Mouse (Mus musculus) megakaryocyte, embryonic 14.5 days (primary cell): ENCODE measurements around the gene Gm45521. TPM values are rescaled to one million over a fixed set of nuclear protein-coding genes. Genes with fewer than 3 reads are reported as not detected.
A peak's percentile ranks its signal among the peaks of the same experiment; 100 is the strongest.
"Not testable (repeated sequence)": the region's sequence is repeated elsewhere in the genome, so short reads cannot be mapped to it uniquely, and the experiment has no call there.

Source experiments
- H3K27me3 ChIP-seq: replicated peaks from 2 replicates; pipeline ENCODE3; 2012; ENCODE audit warnings: inconsistent platforms
- H3K36me3 ChIP-seq: replicated peaks from 2 replicates; pipeline ENCODE3; 2012; ENCODE audit warnings: low read length, inconsistent platforms, mixed read lengths
- H3K4me1 ChIP-seq: 2 replicates; pipeline ENCODE4 v1.6.1; 2012; ENCODE audit warnings: inconsistent platforms
- H3K4me3 ChIP-seq: replicated peaks from 2 replicates; pipeline ENCODE3; 2012; ENCODE audit warnings: moderate library complexity, mild to moderate bottlenecking, inconsistent platforms
- H3K9me3 ChIP-seq: 2 replicates; pipeline ENCODE4 v1.6.1; 2012; ENCODE audit warnings: inconsistent platforms
- FLI1 ChIP-seq: IDR thresholded peaks from 2 replicates; pipeline ENCODE4 v1.6.1; 2012; ENCODE audit warnings: low read length, inconsistent platforms, mixed read lengths
- GATA1 ChIP-seq: IDR thresholded peaks from 3 replicates; pipeline ENCODE4 v1.6.1; 2012; ENCODE audit warnings: mixed read lengths, low read length, inconsistent platforms, borderline replicate concordance
- polyA plus RNA-seq: library from polyadenylated mRNA; stranded (reverse); fragments of >175 nt; gene quantifications from 2 replicates; pipeline ENCODE4 v1.2.3, GENCODE M21; 2012; ENCODE audit warnings: low replicate concordance; ENCODE audit not compliant: insufficient read depth

Gm45521 gene
- polyA plus RNA-seq, 1 experiment: not detected

DNA sequence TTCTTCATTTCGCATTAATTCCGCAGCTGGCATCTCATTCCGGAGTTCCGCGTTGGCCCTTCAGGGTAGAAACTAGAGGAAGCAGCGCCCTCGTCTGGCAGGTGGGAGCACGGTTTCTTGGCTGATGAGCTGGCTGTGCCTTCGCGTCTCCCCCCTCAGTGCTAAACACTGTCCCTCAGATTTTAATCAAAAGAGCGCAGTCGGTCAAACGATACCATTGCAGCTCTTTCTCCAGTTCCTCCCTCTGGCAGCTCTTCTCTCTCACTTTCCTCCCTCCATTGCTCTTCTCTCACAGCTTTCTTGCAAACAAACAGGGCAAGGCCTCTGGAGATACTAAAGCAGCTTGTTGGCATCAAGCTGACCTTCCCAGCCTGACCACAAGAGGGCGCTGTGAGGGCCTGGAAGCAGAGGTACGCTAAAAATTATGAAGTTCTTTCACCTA, 40.2 kb downstream of the Gm45521 start:
- Histone ChIP-seq H3K27me3 (peaks cover 33% of the 10 kb centered on the region), H3K9me3 (no peaks in the 10 kb centered on the region), H3K36me3 (no peaks in the 10 kb centered on the region), H3K4me3 (peak overlapping the region; percentile 89), H3K4me1 (peaks cover 47% of the 10 kb centered on the region)
- TF ChIP-seq FLI1: no peak
- no peak for TF ChIP-seq GATA1

GRCm38 (mm10) chr14:7999030-7999429, 41.9 kb downstream of the Gm45521 start:
- Histone ChIP-seq H3K36me3 (no peaks in the 10 kb centered on the region), H3K4me3 (no peak overlapping the region), H3K27me3 (peaks cover 48% of the 10 kb centered on the region), H3K9me3 (no peaks in the 10 kb centered on the region), H3K4me1 (peaks cover 50% of the 10 kb centered on the region)
- no peak for TF ChIP-seq GATA1
- no peak for TF ChIP-seq FLI1

GRCm38 (mm10) chr14:7999435-7999834, 42.3 kb downstream of the Gm45521 start:
- no peak for TF ChIP-seq GATA1
- TF ChIP-seq FLI1: no peak
- no peak overlapping the region for H3K4me3 ChIP-seq
- H3K4me1 ChIP-seq: peaks cover 50% of the 10 kb centered on the region
- peaks cover 52% of the 10 kb centered on the region for H3K27me3 ChIP-seq
- no peaks in the 10 kb centered on the region for H3K36me3 ChIP-seq
- no peaks in the 10 kb centered on the region for H3K9me3 ChIP-seq

GRCm38 (mm10) chr14:8000247-8000646, 43.2 kb downstream of the Gm45521 start:
- no peak for TF ChIP-seq FLI1
- TF ChIP-seq GATA1: no peak
- Histone ChIP-seq H3K36me3 (no peaks in the 10 kb centered on the region), H3K4me1 (peaks cover 47% of the 10 kb centered on the region), H3K4me3 (no peak overlapping the region), H3K9me3 (no peaks in the 10 kb centered on the region), H3K27me3 (peaks cover 54% of the 10 kb centered on the region)

DNA sequence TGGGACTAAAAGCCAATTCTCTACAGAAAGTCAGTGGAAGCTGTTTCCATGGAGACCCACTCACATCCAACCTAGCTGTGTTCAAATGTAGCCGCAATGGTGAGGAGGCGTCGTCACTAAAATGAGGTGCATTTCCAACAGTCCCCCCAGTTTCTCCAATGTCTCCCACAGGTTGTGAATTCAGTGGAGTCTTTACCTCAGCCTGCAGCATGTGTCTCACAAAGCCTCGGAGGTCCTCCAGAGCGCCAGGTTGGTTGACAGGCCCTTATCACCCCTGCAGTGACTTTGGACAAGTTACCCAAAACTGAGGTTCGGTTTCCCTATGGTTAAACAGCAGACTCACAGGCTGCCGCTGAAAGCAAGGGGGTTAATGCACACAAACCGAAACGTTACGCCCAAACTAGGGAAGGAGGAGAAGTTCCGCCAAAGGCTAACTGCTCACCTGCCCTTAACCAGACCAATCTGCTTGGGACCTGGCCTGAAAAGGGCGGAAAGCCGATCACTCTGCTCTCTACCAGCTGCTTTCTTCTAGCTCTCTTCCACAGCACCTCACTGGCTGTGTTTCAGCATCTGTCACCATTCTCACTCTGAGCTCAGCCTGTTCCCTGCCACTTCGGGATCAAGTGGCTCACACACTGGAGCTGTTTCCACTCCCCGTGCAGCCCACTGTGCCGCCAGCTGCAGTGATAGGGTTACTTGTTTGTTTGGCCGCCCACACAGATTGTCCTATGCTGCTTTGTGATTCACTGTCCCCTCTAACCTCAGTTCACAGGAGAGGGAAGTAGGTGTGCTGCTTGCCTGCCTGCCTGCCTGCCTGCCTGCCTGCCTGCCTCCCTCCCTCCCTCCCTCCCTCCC, 44.0 kb downstream of the Gm45521 start:
- peaks cover 56% of the 10 kb centered on the region for H3K27me3 ChIP-seq
- H3K4me1 ChIP-seq: peaks cover 47% of the 10 kb centered on the region
- H3K9me3 ChIP-seq: no peaks in the 10 kb centered on the region

DNA sequence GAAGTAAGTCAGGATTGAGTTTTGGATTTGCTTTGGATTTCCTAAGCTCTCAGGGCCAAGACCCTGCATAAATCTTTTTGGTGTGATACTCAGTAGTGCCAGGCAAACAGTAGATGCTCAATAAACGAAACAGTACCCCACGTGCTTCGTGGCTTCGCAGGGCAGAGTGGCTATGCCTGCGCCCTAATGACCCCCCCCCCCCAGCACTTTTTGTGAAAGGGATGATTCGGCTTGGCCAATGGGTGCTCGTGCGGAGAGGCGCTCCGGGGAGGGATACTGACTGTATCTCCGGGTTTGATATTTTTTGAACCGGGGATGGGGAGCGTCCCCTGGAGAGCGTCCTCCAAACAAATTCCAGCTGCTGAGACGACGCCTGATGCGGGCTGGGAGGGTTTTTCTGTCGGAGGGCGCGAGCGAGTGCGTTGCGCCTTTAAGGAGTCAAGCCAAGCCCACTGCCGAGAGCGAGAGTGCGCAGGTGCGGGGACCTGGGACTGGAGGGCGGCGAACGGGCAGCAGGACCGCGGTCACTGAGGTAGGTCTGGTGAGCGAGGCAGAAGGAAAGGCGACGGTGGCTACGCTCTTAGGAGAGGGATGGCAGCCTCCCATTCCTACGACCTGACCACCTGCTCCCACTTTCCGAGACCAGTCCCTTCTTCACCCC, 45.5 kb downstream of the Gm45521 start, which contains the start of gene Abhd6:
Gene Abhd6, plus strand, starts transcription at position 471 of the 661 bp plus-strand sequence.
- Histone ChIP-seq H3K4me3 (peak within 1 kb of the TSS; percentile 94), H3K9me3 (no peaks in the 10 kb centered on the region), H3K36me3 (no peaks in the 10 kb centered on the region), H3K27me3 (peaks cover 56% of the 10 kb centered on the region), H3K4me1 (peaks cover 39% of the 10 kb centered on the region)
- TF ChIP-seq GATA1 (no peak), FLI1 (no peak)

More for the DNA sequence above, 44.0 kb downstream of the Gm45521 start:
- Histone ChIP-seq H3K36me3 (no peaks in the 10 kb centered on the region), H3K4me3 (peak overlapping the region; percentile 67)
- no peak for TF ChIP-seq FLI1
- no peak for TF ChIP-seq GATA1

DNA sequence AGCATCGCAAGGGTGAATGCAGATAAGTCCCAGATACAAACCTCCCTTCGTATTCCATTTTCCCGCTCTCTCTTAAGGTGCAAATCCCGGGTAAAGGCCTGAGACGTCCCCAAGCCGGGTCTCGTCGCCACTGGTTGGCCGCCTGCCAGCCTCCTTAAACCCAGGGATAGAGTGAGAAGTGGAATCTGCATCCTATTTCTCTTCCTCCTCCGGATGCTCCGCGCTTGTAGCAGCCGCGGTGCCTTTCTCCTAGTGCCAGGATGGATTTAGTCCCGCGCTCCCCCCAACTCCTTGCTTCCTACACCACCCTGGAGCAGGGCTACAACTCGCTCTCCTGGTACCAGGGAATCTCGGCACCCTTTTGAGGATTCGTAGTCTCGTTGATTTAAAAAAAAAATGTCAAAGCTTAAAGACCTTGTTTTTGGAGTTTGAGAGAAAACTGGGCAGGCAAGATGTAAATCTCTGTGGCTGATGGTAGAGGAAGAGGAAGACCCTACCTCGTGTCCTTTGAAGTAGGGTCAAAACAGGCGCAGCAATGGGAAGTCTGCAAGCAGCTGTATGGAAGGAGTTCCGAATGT, 46.1 kb downstream of the Gm45521 start:
- peak overlapping the region; percentile 94 for H3K4me3 ChIP-seq
- TF ChIP-seq FLI1: no peak
- TF ChIP-seq GATA1: no peak
- H3K27me3 ChIP-seq: peaks cover 56% of the 10 kb centered on the region
- no peaks in the 10 kb centered on the region for H3K9me3 ChIP-seq
- peaks cover 36% of the 10 kb centered on the region for H3K4me1 ChIP-seq
- H3K36me3 ChIP-seq: no peaks in the 10 kb centered on the region

DNA sequence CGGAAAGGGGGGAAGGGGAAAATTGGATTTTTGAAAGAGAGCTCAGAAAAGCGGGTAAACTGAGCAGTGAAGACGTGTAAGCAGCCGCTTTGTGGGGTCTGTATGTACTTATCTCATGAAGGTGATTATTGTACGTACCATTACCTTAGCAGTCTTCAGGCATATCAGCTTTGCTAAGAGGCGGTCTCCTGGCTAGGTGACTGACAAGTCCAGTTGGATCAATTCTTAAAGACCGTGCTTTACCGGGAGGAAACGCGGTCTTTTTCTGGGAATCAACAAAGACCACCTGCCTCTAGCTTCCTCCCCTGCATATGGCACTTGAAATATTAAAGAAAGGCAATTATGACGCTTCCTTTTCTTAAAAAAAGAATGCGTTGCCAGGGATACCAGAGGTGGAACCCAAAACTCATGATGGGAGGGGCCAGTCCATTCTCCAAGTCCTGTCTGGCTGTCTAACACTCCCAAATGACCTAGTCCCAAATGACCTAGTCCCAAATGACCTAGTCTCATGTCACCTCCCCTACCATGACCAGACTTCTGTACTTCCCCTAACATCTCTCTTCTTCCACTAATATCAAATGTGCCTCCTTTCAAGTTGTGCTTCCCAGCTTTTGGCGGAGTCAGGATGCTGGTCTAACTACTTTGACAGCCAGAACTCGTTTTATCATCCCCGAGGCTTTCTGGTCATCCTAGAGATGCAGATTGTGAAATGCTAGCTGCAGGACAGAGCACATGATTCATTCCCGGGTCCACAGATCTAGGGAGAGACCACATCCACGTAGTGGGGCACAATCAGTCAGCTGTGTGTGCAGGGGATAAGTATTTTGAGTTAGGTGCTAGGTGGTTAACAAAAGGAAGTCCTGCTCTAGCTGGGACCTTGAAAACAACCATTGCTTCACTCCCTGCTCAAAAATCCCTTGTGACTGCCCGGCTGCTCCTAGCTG, 46.9 kb downstream of the Gm45521 start:
- H3K4me1 ChIP-seq: peaks cover 35% of the 10 kb centered on the region
- H3K4me3 ChIP-seq: no peak overlapping the region
- H3K36me3 ChIP-seq: no peaks in the 10 kb centered on the region
- H3K27me3 ChIP-seq: peaks cover 63% of the 10 kb centered on the region
- no peaks in the 10 kb centered on the region for H3K9me3 ChIP-seq
- TF ChIP-seq FLI1: no peak
- no peak for TF ChIP-seq GATA1

GRCm38 (mm10) chr14:8006061-8006460, 49.0 kb downstream of the Gm45521 start:
- not testable (repeated sequence) for H3K36me3 ChIP-seq, H3K9me3 ChIP-seq, H3K4me3 ChIP-seq
- H3K4me1 ChIP-seq: peaks cover 33% of the 10 kb centered on the region
- H3K27me3 ChIP-seq: peaks cover 47% of the 10 kb centered on the region
